Mouse (Mus musculus) liver, adult 2 months (tissue): ENCODE data around the gene Hmcn2. TPM values are rescaled to one million over a fixed set of nuclear protein-coding genes. Genes with fewer than 3 reads are reported as not detected.

Experiments used
- DNase-seq: peaks from one replicate; pipeline ENCODE4 v3.0.0-alpha.2; 2011; ENCODE audit warnings: low read depth, low spot score; ENCODE audit errors: extremely low read depth
- H3K27ac ChIP-seq: fragments of 200-500 bp; replicated peaks from 2 replicates; pipeline ENCODE4 v1.5.1; 2012; ENCODE audit warnings: low read depth, mild to moderate bottlenecking, control low read depth, inconsistent platforms, low read length; ENCODE audit not compliant: insufficient read depth
- H3K27me3 ChIP-seq: fragments of 200-500 bp; 2 replicates; pipeline ENCODE4 v1.6.1; 2012; ENCODE audit warnings: mild to moderate bottlenecking, moderate library complexity, low read length, inconsistent platforms; ENCODE audit not compliant: control insufficient read depth, insufficient read depth
- H3K36me3 ChIP-seq: fragments of 200-500 bp; 2 replicates; pipeline ENCODE4 v1.6.1; 2012; ENCODE audit warnings: low read length, inconsistent platforms; ENCODE audit not compliant: control insufficient read depth, insufficient read depth
- H3K4me1 ChIP-seq: fragments of 200-500 bp; 2 replicates; pipeline ENCODE4 v1.6.1; 2011; ENCODE audit warnings: low read length; ENCODE audit not compliant: control insufficient read depth, insufficient read depth
- H3K4me3 ChIP-seq: fragments of 200-500 bp; 2 replicates; pipeline ENCODE4 v1.5.1; 2011; ENCODE audit warnings: low read depth, mild to moderate bottlenecking, control low read depth, low read length, moderate library complexity; ENCODE audit not compliant: insufficient read depth
- H3K79me2 ChIP-seq: fragments of 200-500 bp; 2 replicates; pipeline ENCODE4 v1.6.1; 2012; ENCODE audit warnings: inconsistent platforms, mild to moderate bottlenecking, low read length, moderate library complexity; ENCODE audit not compliant: control insufficient read depth, insufficient read depth
- H3K9ac ChIP-seq: fragments of 200-500 bp; 2 replicates; pipeline ENCODE4 v1.6.1; 2012; ENCODE audit warnings: low read depth, mild to moderate bottlenecking, control low read depth, inconsistent platforms, low read length
- CTCF ChIP-seq: fragments of 200-500 bp; IDR thresholded peaks from 2 replicates; pipeline ENCODE4 v1.5.1; 2011; ENCODE audit warnings: low read depth, low read length, control low read depth
- POLR2A ChIP-seq: fragments of 200-500 bp; IDR thresholded peaks from 2 replicates; pipeline ENCODE4 v1.6.1; 2011; ENCODE audit warnings: low read length, control low read depth; ENCODE audit not compliant: insufficient read depth; ENCODE audit errors: extremely low read depth
- WGBS: fragments of 180-500 bp; shearing (Covaris S2); methylation state at CpG from one replicate; pipeline ENCODE4 v1.1.7; 2018; 5-methylcytosine and 5-hydroxymethylcytosine counted together
- polyA plus RNA-seq: library from polyadenylated mRNA; depleted of rRNA; stranded (reverse); fragments of >200 nt; gene quantifications from 2 replicates; pipeline ENCODE4 v1.2.3, GENCODE M21; 2012
- total RNA-seq: library from RNA; depleted of rRNA; stranded (reverse); fragments of >200 nt; gene quantifications from 2 replicates; pipeline ENCODE4 v1.2.3, GENCODE M21; 2014

Hmcn2 gene
- total and polyA plus RNA-seq, 2 experiments, result 0.46 to 1.8 TPM

- Histone ChIP-seq H3K9ac (no peak overlapping the region), H3K36me3 (no peaks in the 10 kb centered on the region), H3K79me2 (no peaks in the 10 kb centered on the region), H3K4me3 (no peak overlapping the region), H3K4me1 (no peaks in the 10 kb centered on the region), H3K27ac (no peak overlapping the region), H3K27me3 (no peaks in the 10 kb centered on the region)
- no peak for DNase-seq
- 62% methylated on average over 3 of the region's 3 CpGs for WGBS
- no peak for TF ChIP-seq POLR2A
- no peak for TF ChIP-seq CTCF
Measured at GRCm38 (mm10) chr2:31376057-31376456, 61.8 kb downstream of the Hmcn2 start.

DNA sequence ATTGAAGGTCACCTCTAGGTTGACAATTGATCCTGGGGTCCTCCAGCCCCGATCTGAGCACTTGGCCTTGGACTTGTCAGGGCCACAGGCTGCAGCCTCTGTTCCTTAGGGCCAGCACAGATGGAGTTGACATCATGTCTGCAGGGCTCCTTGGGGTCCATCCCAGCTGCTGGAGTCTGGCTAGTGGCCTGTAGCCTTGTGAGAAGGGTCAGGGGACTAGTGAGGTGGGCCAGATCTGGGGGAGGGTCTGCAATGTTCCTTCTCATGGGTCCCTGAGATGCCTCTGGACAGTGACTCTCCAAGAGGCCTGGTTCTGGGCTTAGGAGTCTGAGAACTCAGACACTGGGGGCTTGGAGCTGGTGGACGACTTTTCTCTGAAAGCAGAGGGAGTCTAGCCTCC is 63.3 kb downstream of the Hmcn2 start:
- DNase-seq, result no peak
- Histone ChIP-seq H3K9ac (no peak overlapping the region), H3K4me3 (no peak overlapping the region), H3K27me3 (no peaks in the 10 kb centered on the region), H3K27ac (no peak overlapping the region), H3K79me2 (no peaks in the 10 kb centered on the region), H3K36me3 (no peaks in the 10 kb centered on the region), H3K4me1 (no peaks in the 10 kb centered on the region)
- 28% methylated on average over 2 of the region's 2 CpGs for WGBS
- no peak for TF ChIP-seq CTCF
- no peak for TF ChIP-seq POLR2A

DNA sequence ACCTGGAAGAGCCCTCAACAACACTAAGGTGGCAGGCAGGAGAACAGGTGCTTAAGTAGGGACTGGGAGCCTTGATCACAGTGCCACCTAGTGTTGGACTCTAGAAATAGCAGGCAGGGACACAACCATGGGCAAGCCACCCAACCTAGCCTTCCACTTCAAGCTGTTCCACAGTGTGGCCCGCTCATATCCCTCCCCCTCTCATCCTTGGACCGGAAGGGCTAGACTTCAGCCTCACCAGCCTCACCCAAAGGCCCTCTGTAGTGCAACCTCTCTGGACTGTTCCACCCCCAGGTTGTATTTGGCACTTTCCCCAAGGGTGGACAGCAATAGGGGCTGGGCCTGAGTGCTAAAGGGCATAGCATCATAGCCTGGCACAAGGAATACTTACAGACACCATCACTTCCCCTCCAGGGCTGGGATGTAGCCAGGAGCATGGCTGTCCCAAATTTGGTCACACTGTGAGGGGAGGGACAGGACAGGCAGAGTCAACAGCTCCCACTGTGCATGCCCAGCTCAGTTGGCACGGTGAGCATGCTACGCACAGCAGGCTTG is 67.2 kb downstream of the Hmcn2 start:
- peak; percentile 34 for DNase-seq
- no peaks in the 10 kb centered on the region for H3K79me2 ChIP-seq
- H3K9ac ChIP-seq, result no peak overlapping the region
- WGBS, result 61% methylated on average over 4 of the region's 4 CpGs
- TF ChIP-seq CTCF, result peak; percentile 81
- TF ChIP-seq POLR2A, result no peak
- H3K4me3 ChIP-seq, result no peak overlapping the region
- no peaks in the 10 kb centered on the region for H3K4me1 ChIP-seq
- H3K36me3 ChIP-seq, result no peaks in the 10 kb centered on the region
- H3K27ac ChIP-seq, result no peak overlapping the region
- no peaks in the 10 kb centered on the region for H3K27me3 ChIP-seq

- Histone ChIP-seq H3K36me3 (no peaks in the 10 kb centered on the region), H3K79me2 (no peaks in the 10 kb centered on the region), H3K4me1 (no peaks in the 10 kb centered on the region), H3K9ac (no peak overlapping the region), H3K4me3 (no peak overlapping the region), H3K27ac (no peak overlapping the region), H3K27me3 (no peaks in the 10 kb centered on the region)
- 16% methylated on average over 4 of the region's 4 CpGs for WGBS
- peak; percentile 49 for DNase-seq
- TF ChIP-seq CTCF (peak; percentile 92), POLR2A (no peak)
Measured at GRCm38 (mm10) chr2:31382952-31383351, 68.7 kb downstream of the Hmcn2 start.

- no peak overlapping the region for H3K4me3 ChIP-seq
- no peaks in the 10 kb centered on the region for H3K4me1 ChIP-seq
- no peaks in the 10 kb centered on the region for H3K27me3 ChIP-seq
- no peak overlapping the region for H3K9ac ChIP-seq
- no peaks in the 10 kb centered on the region for H3K79me2 ChIP-seq
- DNase-seq, result no peak
- H3K27ac ChIP-seq, result no peak overlapping the region
- WGBS, result 71% methylated on average over 10 of the region's 10 CpGs
- TF ChIP-seq POLR2A (no peak), CTCF (no peak)
- no peaks in the 10 kb centered on the region for H3K36me3 ChIP-seq
Measured at GRCm38 (mm10) chr2:31416968-31417367, 102.8 kb downstream of the Hmcn2 start.

DNA sequence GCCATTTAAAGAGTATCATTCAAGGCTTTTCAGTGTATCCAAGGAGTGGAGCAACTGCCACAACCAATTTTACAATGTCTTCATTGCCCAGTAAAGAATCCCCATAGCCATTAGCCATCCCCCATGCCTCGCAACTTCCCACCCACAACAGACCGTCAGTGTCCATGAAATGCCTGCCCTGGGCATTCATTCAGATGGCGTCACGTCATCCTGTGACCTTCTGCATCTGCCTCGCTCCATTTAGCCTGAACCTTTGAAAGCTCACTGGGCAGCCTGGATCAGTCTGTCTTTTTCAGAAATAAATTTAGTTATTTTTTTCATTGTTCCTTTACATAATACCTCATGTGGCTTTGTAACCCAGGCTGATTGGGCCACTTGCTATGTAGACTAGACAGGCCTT is 103.8 kb downstream of the Hmcn2 start:
- Histone ChIP-seq H3K4me3 (no peak overlapping the region), H3K27me3 (no peaks in the 10 kb centered on the region), H3K4me1 (no peaks in the 10 kb centered on the region), H3K27ac (no peak overlapping the region), H3K79me2 (no peaks in the 10 kb centered on the region), H3K36me3 (no peaks in the 10 kb centered on the region), H3K9ac (no peak overlapping the region)
- TF ChIP-seq CTCF, result no peak
- TF ChIP-seq POLR2A, result no peak
- no peak for DNase-seq
- WGBS, result 93% methylated on average over 5 of the region's 5 CpGs
